Mouse (Mus musculus) cerebellum, adult 2 months (tissue): ENCODE data around the gene Tpcn1.

Experiments used
- CTCF ChIP-seq: fragments of 200-500 bp; IDR thresholded peaks from 2 replicates; pipeline ENCODE4 v1.5.1; 2011; ENCODE audit warnings: low read depth, mild to moderate bottlenecking, control low read depth, low read length, moderate library complexity, borderline replicate concordance; ENCODE audit not compliant: insufficient read depth
- POLR2A ChIP-seq: fragments of 200-500 bp; IDR thresholded peaks from 2 replicates; pipeline ENCODE4 v1.6.1; 2011; ENCODE audit warnings: low read length, control low read depth, borderline replicate concordance; ENCODE audit not compliant: insufficient read depth

- no peak for TF ChIP-seq POLR2A
- TF ChIP-seq CTCF, result no peak
These were observed 24.6 kb downstream of the Tpcn1 start for GRCm38 (mm10) chr5:120563914-120564311.
